Mouse (Mus musculus) embryonic facial prominence, embryonic 12.5 days (tissue): Measurements from ENCODE around the gene Cdk15. TPM values are rescaled to one million over a fixed set of nuclear protein-coding genes. Genes with fewer than 3 reads are reported as not detected.

Experiments used
- polyA plus RNA-seq: library from polyadenylated mRNA; unstranded; fragments of >200 nt; fragmentation: Nextera tagmentation; extraction: Ambion mirVana; gene quantifications from 2 replicates; pipeline ENCODE4 v1.2.1, GENCODE M21; 2016

Cdk15 gene
- polyA plus RNA-seq, 1 experiment from 2014 or later = 0.67 TPM

Other genes with a start within 250 kb of the Cdk15 start
- not detected in 2 replicates for gene C2cd6, start 162.0 kb upstream of the Cdk15 start, polyA plus RNA-seq
- gene Tmem237, start 136.5 kb upstream of the Cdk15 start, polyA plus RNA-seq = 35.6 and 37.0 TPM in 2 replicates
- gene Mpp4, start 93.5 kb upstream of the Cdk15 start, polyA plus RNA-seq = 0.19 and 0.32 TPM in 2 replicates
- 14.9 and 15.4 TPM in 2 replicates for gene Als2, start 19.7 kb upstream of the Cdk15 start, polyA plus RNA-seq
- gene Fzd7, start 225.5 kb downstream of the Cdk15 start, polyA plus RNA-seq = 26.3 and 28.5 TPM in 2 replicates